Mouse (Mus musculus): Measurements from ENCODE around the gene Fhad1. TPM values are rescaled to one million over a fixed set of nuclear protein-coding genes. Genes with fewer than 3 reads are reported as not detected.
"Not testable (repeated sequence)": the region's sequence is repeated elsewhere in the genome, so short reads cannot be mapped to it uniquely, and the experiment has no call there.

The Fhad1 gene
- polyA plus RNA-seq, 1 experiment from 2014 or later: 1.9 TPM

DNA sequence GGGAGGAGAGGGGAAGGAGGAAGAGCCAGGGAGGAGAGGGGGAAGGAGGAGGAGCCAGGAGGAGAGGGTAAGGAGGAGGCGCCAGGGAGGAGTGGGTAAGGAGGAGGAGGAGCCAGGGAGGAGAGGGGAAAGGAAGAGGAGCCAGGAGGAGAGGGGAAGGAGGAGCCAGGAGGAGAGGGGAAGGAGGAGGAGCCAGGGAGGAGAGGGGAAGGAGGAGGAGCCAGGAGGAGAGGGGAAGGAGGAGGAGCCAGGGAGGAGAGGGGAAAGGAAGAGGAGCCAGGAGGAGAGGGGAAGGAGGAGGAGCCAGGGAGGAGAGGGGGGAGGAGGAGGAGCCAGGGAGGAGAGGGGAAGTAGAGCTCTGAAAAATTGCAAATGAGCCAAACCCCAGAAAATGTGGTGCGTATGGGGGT is 20.8 kb downstream of the Fhad1 start:
- not testable (repeated sequence) for H3K27me3 ChIP-seq; H3K4me3 ChIP-seq; H3K36me3 ChIP-seq; H3K9me3 ChIP-seq; H3K4me2 ChIP-seq (replicated peaks); H3K4me1 ChIP-seq; ATAC-seq (ENCODE audit: low FRiP score, low read depth); H3K9ac ChIP-seq (replicated peaks); H3K27ac ChIP-seq (replicated peaks)
- WGBS: 41% methylated on average over 2 of the region's 2 CpGs

GRCm38 (mm10) chr4:141993347-141994061 is 21.4 kb downstream of the Fhad1 start:
- Histone ChIP-seq H3K36me3 (no peaks in the 10 kb centered on the region), H3K4me2 (replicated peaks) (no peak overlapping the region), H3K4me3 (no peak overlapping the region), H3K27ac (replicated peaks) (no peak overlapping the region), H3K27me3 (0 out of 2 replicates have a peak, but pooled peaks cover 2% of the 10 kb centered on the region), H3K9ac (replicated peaks) (no peak overlapping the region), H3K4me1 (peaks cover 8% of the 10 kb centered on the region; the same call in 1 of the 2 replicates), H3K9me3 (no peaks in the 10 kb centered on the region)
- 73% methylated on average over 5 of the region's 5 CpGs for WGBS
- ATAC-seq (ENCODE audit: low FRiP score, low read depth): no peak

- Histone ChIP-seq H3K9me3 (no peaks in the 10 kb centered on the region), H3K27ac (replicated peaks) (no peak overlapping the region), H3K9ac (replicated peaks) (no peak overlapping the region), H3K36me3 (no peaks in the 10 kb centered on the region), H3K4me1 (0 out of 2 replicates have a peak, but pooled peaks cover 4% of the 10 kb centered on the region), H3K27me3 (0 out of 2 replicates have a peak, but pooled peaks cover 2% of the 10 kb centered on the region), H3K4me3 (no peak overlapping the region), H3K4me2 (replicated peaks) (no peak overlapping the region)
- no peak for ATAC-seq (ENCODE audit: low FRiP score, low read depth)
- 88% methylated on average over 14 of the region's 14 CpGs for WGBS
Observed at GRCm38 (mm10) chr4:141992530-141993204, 22.2 kb downstream of the Fhad1 start.

DNA sequence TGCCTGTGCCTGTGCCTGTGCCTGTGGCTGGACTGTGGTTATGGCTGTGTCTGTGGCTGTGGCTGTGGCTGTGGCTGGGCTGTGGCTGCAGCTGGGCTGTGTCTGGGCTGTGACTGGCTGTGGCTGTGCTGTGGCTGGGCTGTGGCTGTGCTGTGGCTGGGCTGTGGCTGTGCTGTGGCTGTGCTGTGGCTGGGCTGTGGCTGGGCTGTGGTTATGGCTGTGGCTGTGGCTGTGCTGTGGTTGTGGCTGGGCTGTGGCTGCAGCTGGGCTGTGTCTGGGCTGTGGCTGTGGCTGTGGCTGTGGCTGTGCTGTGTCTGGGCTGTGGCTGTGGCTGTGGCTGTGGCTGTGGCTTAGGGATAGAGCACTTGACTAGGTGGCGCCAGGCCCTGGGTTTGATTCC is 26.7 kb downstream of the Fhad1 start:
- Histone ChIP-seq H3K27me3 (0 out of 2 replicates have a peak, but pooled peaks cover 2% of the 10 kb centered on the region), H3K4me3 (no peak overlapping the region), H3K4me2 (replicated peaks) (no peak overlapping the region), H3K36me3 (no peaks in the 10 kb centered on the region), H3K9me3 (no peaks in the 10 kb centered on the region), H3K4me1 (no peaks in the 10 kb centered on the region), H3K27ac (replicated peaks) (no peak overlapping the region), H3K9ac (replicated peaks) (no peak overlapping the region)
- ATAC-seq (ENCODE audit: low FRiP score, low read depth): no peak
- WGBS: 92% methylated on average over 1 of the region's 1 CpGs

DNA sequence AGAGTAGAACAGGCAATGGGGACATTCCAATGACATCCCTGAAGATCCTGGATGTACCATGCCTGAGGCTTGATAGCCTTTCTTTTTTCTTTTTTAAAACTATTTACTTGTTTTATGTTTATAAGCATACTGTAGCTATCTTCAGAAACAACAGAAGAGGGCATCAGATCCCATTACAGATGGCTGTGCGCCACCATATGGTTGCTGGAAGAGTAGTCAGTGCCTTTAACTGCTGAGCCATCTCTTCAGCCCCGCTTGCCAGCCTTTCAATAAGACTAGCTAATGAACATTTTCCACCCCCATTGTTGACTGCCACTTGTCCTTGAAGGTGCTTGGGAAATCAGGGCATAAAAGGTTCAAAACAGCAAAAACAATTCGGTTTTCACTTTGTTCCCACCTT is 31.2 kb downstream of the Fhad1 start:
- Histone ChIP-seq H3K36me3 (no peaks in the 10 kb centered on the region), H3K9me3 (no peaks in the 10 kb centered on the region), H3K9ac (replicated peaks) (no peak overlapping the region), H3K4me1 (no peaks in the 10 kb centered on the region), H3K27me3 (no peaks in the 10 kb centered on the region), H3K4me3 (no peak overlapping the region), H3K27ac (replicated peaks) (no peak overlapping the region), H3K4me2 (replicated peaks) (no peak overlapping the region)
- WGBS: 67% methylated on average over 3 of the region's 3 CpGs
- no peak for ATAC-seq (ENCODE audit: low FRiP score, low read depth)

DNA sequence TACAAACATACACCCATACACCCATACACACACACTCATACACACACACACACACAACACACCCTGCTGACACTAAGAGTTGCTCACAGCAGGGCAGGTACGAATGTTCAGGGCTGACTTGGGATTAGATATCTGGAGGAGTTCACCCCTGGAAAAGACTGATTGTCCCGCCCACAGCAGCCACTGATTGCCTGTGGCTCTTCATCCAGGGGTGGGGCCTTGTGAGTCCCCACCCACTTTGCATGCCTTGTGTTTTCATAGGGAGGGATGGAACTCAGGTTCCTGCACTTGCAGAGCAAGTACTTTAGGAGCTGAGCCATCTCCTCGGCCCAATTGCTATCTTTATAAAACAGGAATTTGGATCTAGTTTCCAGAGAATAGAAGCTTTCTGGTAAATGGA is 33.4 kb downstream of the Fhad1 start:
- ATAC-seq (ENCODE audit: low FRiP score, low read depth): no peak
- Histone ChIP-seq H3K4me3 (no peak overlapping the region), H3K27me3 (no peaks in the 10 kb centered on the region), H3K9ac (replicated peaks) (no peak overlapping the region), H3K9me3 (no peaks in the 10 kb centered on the region), H3K36me3 (no peaks in the 10 kb centered on the region), H3K4me2 (replicated peaks) (no peak overlapping the region), H3K4me1 (no peaks in the 10 kb centered on the region), H3K27ac (replicated peaks) (no peak overlapping the region)
- 68% methylated on average over 3 of the region's 3 CpGs for WGBS

- no peak for ATAC-seq (ENCODE audit: low FRiP score, low read depth)
- H3K36me3 ChIP-seq: no peaks in the 10 kb centered on the region
- no peaks in the 10 kb centered on the region for H3K27me3 ChIP-seq
- H3K4me3 ChIP-seq: no peak overlapping the region
- no peak overlapping the region for H3K9ac ChIP-seq (replicated peaks)
- no peak overlapping the region for H3K4me2 ChIP-seq (replicated peaks)
- H3K4me1 ChIP-seq: no peaks in the 10 kb centered on the region
- H3K9me3 ChIP-seq: no peaks in the 10 kb centered on the region
- 86% methylated on average over 11 of the region's 11 CpGs for WGBS
- H3K27ac ChIP-seq (replicated peaks): no peak overlapping the region
Observed at GRCm38 (mm10) chr4:141978582-141978981, 36.3 kb downstream of the Fhad1 start.

DNA sequence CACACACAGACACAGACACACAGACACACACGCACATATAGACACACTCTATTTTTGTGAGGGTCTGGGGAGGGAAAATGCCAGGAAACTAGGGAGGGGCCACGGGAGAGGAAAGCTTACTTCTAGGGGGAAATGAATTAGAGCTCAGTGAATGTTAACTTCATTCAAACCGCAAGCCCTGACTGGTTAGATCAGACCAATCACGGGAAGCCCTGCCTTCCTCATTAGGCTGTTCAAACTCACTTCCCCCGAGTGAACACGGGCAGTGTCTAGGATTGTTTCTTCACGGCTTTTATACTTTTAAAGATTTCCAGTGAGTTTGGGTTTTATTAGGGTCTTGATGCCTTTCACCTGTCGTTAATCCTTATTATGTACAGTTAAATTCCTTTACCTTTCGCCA is 37.5 kb downstream of the Fhad1 start:
- peaks cover 2% of the 10 kb centered on the region; the same call in 1 of the 2 replicates for H3K9me3 ChIP-seq
- WGBS: 74% methylated on average over 9 of the region's 9 CpGs
- no peak overlapping the region for H3K9ac ChIP-seq (replicated peaks)
- no peak overlapping the region for H3K27ac ChIP-seq (replicated peaks)
- ATAC-seq (ENCODE audit: low FRiP score, low read depth): no peak
- H3K27me3 ChIP-seq: no peaks in the 10 kb centered on the region
- no peak overlapping the region for H3K4me2 ChIP-seq (replicated peaks)
- no peak overlapping the region for H3K4me3 ChIP-seq
- H3K36me3 ChIP-seq: no peaks in the 10 kb centered on the region
- no peaks in the 10 kb centered on the region for H3K4me1 ChIP-seq

DNA sequence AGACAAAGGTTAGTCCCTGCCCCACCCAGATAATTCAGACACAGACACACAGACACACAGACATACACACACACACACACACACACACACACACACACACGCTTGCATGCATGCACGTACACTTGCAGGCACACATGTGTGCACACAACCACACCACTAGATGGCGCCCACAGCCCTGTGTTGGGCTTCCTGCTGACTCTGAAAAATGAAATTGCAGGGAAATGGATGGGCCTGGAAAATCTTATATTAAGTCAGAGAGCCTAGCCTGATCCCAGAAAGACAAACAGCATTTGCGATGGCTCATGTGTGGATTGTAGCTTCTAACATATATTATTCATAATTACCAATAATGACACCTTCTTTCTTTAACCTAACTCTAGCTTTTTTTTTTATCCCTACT is 38.7 kb downstream of the Fhad1 start:
- Histone ChIP-seq H3K4me1 (no peaks in the 10 kb centered on the region), H3K36me3 (no peaks in the 10 kb centered on the region), H3K27me3 (no peaks in the 10 kb centered on the region), H3K4me2 (replicated peaks) (no peak overlapping the region), H3K4me3 (no peak overlapping the region), H3K9me3 (peaks cover 10% of the 10 kb centered on the region; the same call in 1 of the 2 replicates), H3K27ac (replicated peaks) (no peak overlapping the region), H3K9ac (replicated peaks) (no peak overlapping the region)
- no peak for ATAC-seq (ENCODE audit: low FRiP score, low read depth)
- WGBS: 59% methylated on average over 4 of the region's 4 CpGs

GRCm38 (mm10) chr4:141964575-141964974 is 50.3 kb downstream of the Fhad1 start:
- 0 out of 2 replicates have a peak, but pooled peaks have one; percentile 52 for ATAC-seq (ENCODE audit: low FRiP score, low read depth)
- Histone ChIP-seq H3K36me3 (no peaks in the 10 kb centered on the region), H3K4me3 (no peak overlapping the region), H3K9ac (replicated peaks) (no peak overlapping the region), H3K4me1 (peaks cover 6% of the 10 kb centered on the region), H3K27me3 (no peaks in the 10 kb centered on the region), H3K4me2 (replicated peaks) (no peak overlapping the region), H3K27ac (replicated peaks) (no peak overlapping the region), H3K9me3 (peaks cover 4% of the 10 kb centered on the region; the same call in 1 of the 2 replicates)
- 32% methylated on average over 6 of the region's 6 CpGs for WGBS

DNA sequence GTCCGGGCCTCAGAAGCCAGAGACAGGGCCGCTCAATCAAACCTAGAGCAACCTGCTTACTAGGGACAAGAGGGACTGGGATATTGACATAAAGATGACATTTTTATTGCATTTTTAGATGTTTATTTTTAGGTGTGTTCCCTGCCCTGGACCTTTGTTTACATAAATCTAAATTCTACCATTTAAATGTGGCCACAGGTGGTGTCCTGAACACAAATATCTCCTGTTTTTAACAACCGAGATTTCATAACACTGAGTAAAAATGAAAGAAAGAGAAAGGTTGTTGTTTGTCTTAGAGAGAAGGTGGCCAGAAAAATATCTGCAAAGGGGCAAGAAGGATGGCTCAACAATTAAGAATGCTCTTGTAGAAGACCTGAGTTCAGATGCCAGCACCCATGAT is 51.0 kb downstream of the Fhad1 start:
- H3K9me3 ChIP-seq: peaks cover 4% of the 10 kb centered on the region; the same call in 1 of the 2 replicates
- H3K27ac ChIP-seq (replicated peaks): no peak overlapping the region
- H3K4me1 ChIP-seq: peaks cover 6% of the 10 kb centered on the region
- H3K4me2 ChIP-seq (replicated peaks): no peak overlapping the region
- no peak overlapping the region for H3K9ac ChIP-seq (replicated peaks)
- no peak for ATAC-seq (ENCODE audit: low FRiP score, low read depth)
- H3K27me3 ChIP-seq: no peaks in the 10 kb centered on the region
- H3K36me3 ChIP-seq: no peaks in the 10 kb centered on the region
- WGBS: 87% methylated on average over 3 of the region's 3 CpGs
- no peak overlapping the region for H3K4me3 ChIP-seq

Data from midbrain, embryonic 12.5 days (tissue).